Mouse (Mus musculus): ENCODE measurements around the gene Pmis2. TPM values are rescaled to one million over a fixed set of nuclear protein-coding genes. Genes with fewer than 3 reads are reported as not detected.
A peak's percentile ranks its signal among the peaks of the same experiment; 100 is the strongest.

Pmis2 gene
- total RNA-seq, 2 experiments from 2014 or later: not detected

- DNase-seq (ENCODE audit: low spot score in 2 of 2): peak; percentile 42 to 47
These were observed 36.8 kb downstream of the Pmis2 start for GRCm38 (mm10) chr7:30634621-30635020.

- DNase-seq (ENCODE audit: low spot score in 2 of 2): no peak
These were observed 37.5 kb downstream of the Pmis2 start for GRCm38 (mm10) chr7:30633762-30634412.

GRCm38 (mm10) chr7:30629013-30629412 lies 42.4 kb downstream of the Pmis2 start:
- no peak for DNase-seq (ENCODE audit: low spot score in 2 of 2)

GRCm38 (mm10) chr7:30626647-30627046 lies 44.8 kb downstream of the Pmis2 start:
- no peak for DNase-seq (ENCODE audit: low spot score in 2 of 2)

- peak; percentile 61 to 69 for DNase-seq (ENCODE audit: low spot score in 2 of 2)
These were observed 45.6 kb downstream of the Pmis2 start, which contains the start of gene Cox6b1 for GRCm38 (mm10) chr7:30625530-30626384. TSS of gene Cox6b1 (minus strand) at chr7:30626151.

Other genes with a start within 250 kb of the Pmis2 start
- 1 to 10 TPM; 2.1 to 2.3 TPM for gene Nfkbid, start 249.9 kb downstream of the Pmis2 start, total RNA-seq (2021)
- gene Aplp1, start 226.1 kb downstream of the Pmis2 start, total RNA-seq (2021): 10 to 100 TPM; 49.5 to 59.1 TPM
- gene Kirrel2, start 213.9 kb downstream of the Pmis2 start, total RNA-seq (2021): 1 to 10 TPM in 1 of 2 experiments, under 1 TPM in 1; 0.14 to 1.3 TPM
- gene Nphs1, start 213.3 kb downstream of the Pmis2 start, total RNA-seq (2021): 1 to 10 TPM in 1 of 2 experiments, under 1 TPM in 1; 0.08 to 7.1 TPM
- gene Prodh2, start 178.0 kb downstream of the Pmis2 start, total RNA-seq (2021): 10 to 100 TPM; 11.6 to 24.9 TPM
- 10 to 100 TPM; 19.3 to 22.9 TPM for gene Arhgap33, start 136.5 kb downstream of the Pmis2 start, total RNA-seq (2021)
- gene Hspb6, start 119.4 kb downstream of the Pmis2 start, total RNA-seq (2021): 10 to 100 TPM; 36.3 to 45.7 TPM
- 10 to 100 TPM; 12.9 to 16.3 TPM for gene Proser3, start 119.3 kb downstream of the Pmis2 start, total RNA-seq (2021)
- 10 to 100 TPM; 67.7 to 78.0 TPM for gene Lin37, start 111.8 kb downstream of the Pmis2 start, total RNA-seq (2021)
- gene U2af1l4, start 108.3 kb downstream of the Pmis2 start, total RNA-seq (2021): 10 to 100 TPM; 70.4 to 75.2 TPM
- gene Gm49396, start 108.3 kb downstream of the Pmis2 start, total RNA-seq (2021): 1 to 10 TPM; 7.6 to 8.7 TPM
- gene Psenen, start 108.0 kb downstream of the Pmis2 start, total RNA-seq (2021): 100 to 1,000 TPM; 125 to 131 TPM
- 1 to 10 TPM; 4.5 to 5.2 TPM for gene Igflr1, start 106.2 kb downstream of the Pmis2 start, total RNA-seq (2021)
- 10 to 100 TPM; 71.4 to 84.4 TPM for gene Kmt2b, start 82.9 kb downstream of the Pmis2 start, total RNA-seq (2021)
- under 1 TPM in 1 of 2 experiments, not detected in 1; 0.65 TPM for gene Zbtb32, start 72.7 kb downstream of the Pmis2 start, total RNA-seq (2021)
- 1 to 10 TPM in 1 of 2 experiments, under 1 TPM in 1; 0.93 to 1.2 TPM for gene Upk1a, start 58.8 kb downstream of the Pmis2 start, total RNA-seq (2021)
- 100 to 1,000 TPM; 750 to 830 TPM for gene Cox6b1, start 45.5 kb downstream of the Pmis2 start, total RNA-seq (2021)
- not detected for gene Etv2, start 35.8 kb downstream of the Pmis2 start, total RNA-seq (2021)
- gene Rbm42, start 21.3 kb downstream of the Pmis2 start, total RNA-seq (2021): 10 to 100 TPM; 89.2 to 89.5 TPM
- gene Haus5, start 6.6 kb downstream of the Pmis2 start, total RNA-seq (2021): 10 to 100 TPM; 20.8 to 22.9 TPM
- 1 to 10 TPM; 3.8 to 5.2 TPM for gene 2200002J24Rik, start 27.3 kb upstream of the Pmis2 start, total RNA-seq (2021)
- 1 to 10 TPM; 2.8 to 3.6 TPM for gene Atp4a, start 40.6 kb upstream of the Pmis2 start, total RNA-seq (2021)
- 100 to 1,000 TPM; 170 to 181 TPM for gene Tmem147, start 57.9 kb upstream of the Pmis2 start, total RNA-seq (2021)
- not detected for gene Gapdhs, start 72.1 kb upstream of the Pmis2 start, total RNA-seq (2021)
- 10 to 100 TPM; 32.1 to 36.8 TPM for gene Sbsn, start 79.9 kb upstream of the Pmis2 start, total RNA-seq (2021)
- 1 to 10 TPM; 3.2 to 4.2 TPM for gene Dmkn, start 92.2 kb upstream of the Pmis2 start, total RNA-seq (2021)
- 1 to 10 TPM; 1.9 to 3.1 TPM for gene Krtdap, start 116.3 kb upstream of the Pmis2 start, total RNA-seq (2021)
- gene Ffar2, start 152.2 kb upstream of the Pmis2 start, total RNA-seq (2021): 1 to 10 TPM; 2.7 to 2.9 TPM
- gene Ffar3, start 184.6 kb upstream of the Pmis2 start, total RNA-seq (2021): 1 to 10 TPM in 1 of 2 experiments, under 1 TPM in 1; 0.37 to 1.6 TPM
- under 1 TPM in 1 of 2 experiments, not detected in 1; 0.59 TPM for gene Ffar1, start 190.0 kb upstream of the Pmis2 start, total RNA-seq (2021)
- under 1 TPM; 0.73 to 0.90 TPM for gene Cd22, start 208.7 kb upstream of the Pmis2 start, total RNA-seq (2021)
- 1 to 10 TPM in 1 of 2 experiments, under 1 TPM in 1; 0.45 to 1.4 TPM for gene Mag, start 243.3 kb upstream of the Pmis2 start, total RNA-seq (2021)